Mouse (Mus musculus) neutrophil, adult 83 days (primary cell): ENCODE data around the gene Dok5. TPM values are rescaled to one million over a fixed set of nuclear protein-coding genes. Genes with fewer than 3 reads are reported as not detected.

Experiments used
- total RNA-seq, 2 experiments: library from RNA; stranded (reverse); gene quantifications; one replicate each; pipeline ENCODE4 v1.2.4; 2023

The Dok5 gene
- total RNA-seq, result not detected

GRCm38 (mm10) chr2:170731632-170732561 is at the start of gene Dok5:
Gene Dok5 (plus strand): TSS chr2:170731807.

Other genes starting within 250 kb of the Dok5 start
- 10 to 100 TPM in 1 of 2 experiments, 1 to 10 TPM in 1; 9.7 to 14.5 TPM for gene Pfdn4, start 235.4 kb upstream of the Dok5 start, total RNA-seq
- not detected for gene Cyp24a1, start 234.7 kb upstream of the Dok5 start, total RNA-seq
- not detected for gene 4930470P17Rik, start 129.8 kb upstream of the Dok5 start, total RNA-seq